Mouse (Mus musculus): ENCODE data around the gene Stard9. TPM values are rescaled to one million over a fixed set of nuclear protein-coding genes. Genes with fewer than 3 reads are reported as not detected.
A peak's percentile ranks its signal among the peaks of the same experiment; 100 is the strongest.

Gene Stard9
- polyA plus RNA-seq, 1 experiment: 11.5 TPM

- peaks cover 11% of the 10 kb centered on the region for H3K4me1 ChIP-seq (ENCODE audit: control insufficient read depth, insufficient read depth, low read length)
- TF ChIP-seq POLR2A (IDR thresholded peaks at IDR 0.05; ENCODE audit: low read depth, low read length): no peak
- no peak for TF ChIP-seq CTCF (IDR thresholded peaks at IDR 0.05; ENCODE audit: borderline replicate concordance, insufficient read depth, low read length)
- peak overlapping the region; percentile 95 for H3K27ac ChIP-seq (ENCODE audit: insufficient read depth, low read length)
- no peak overlapping the region for H3K4me3 ChIP-seq (ENCODE audit: insufficient read depth, low read length)
Measured at GRCm38 (mm10) chr2:120652256-120652924, 23.5 kb downstream of the Stard9 start.

- H3K27ac ChIP-seq (ENCODE audit: insufficient read depth, low read length): peak overlapping the region; percentile 95
- TF ChIP-seq POLR2A (IDR thresholded peaks at IDR 0.05; ENCODE audit: low read depth, low read length) (no peak), CTCF (IDR thresholded peaks at IDR 0.05; ENCODE audit: borderline replicate concordance, insufficient read depth, low read length) (no peak)
Measured at GRCm38 (mm10) chr2:120652925-120653284, 24.0 kb downstream of the Stard9 start.

GRCm38 (mm10) chr2:120654693-120655092 is 25.8 kb downstream of the Stard9 start:
- H3K4me1 ChIP-seq (ENCODE audit: control insufficient read depth, insufficient read depth, low read length): peaks cover 15% of the 10 kb centered on the region
- no peak overlapping the region for H3K27ac ChIP-seq (ENCODE audit: insufficient read depth, low read length)
- TF ChIP-seq POLR2A (IDR thresholded peaks at IDR 0.05; ENCODE audit: low read depth, low read length): no peak
- no peak for TF ChIP-seq CTCF (IDR thresholded peaks at IDR 0.05; ENCODE audit: borderline replicate concordance, insufficient read depth, low read length)
- H3K4me3 ChIP-seq (ENCODE audit: insufficient read depth, low read length): no peak overlapping the region

More at GRCm38 (mm10) chr2:120652925-120653284, 24.0 kb downstream of the Stard9 start:
- Histone ChIP-seq H3K4me3 (ENCODE audit: insufficient read depth, low read length) (no peak overlapping the region), H3K4me1 (ENCODE audit: control insufficient read depth, insufficient read depth, low read length) (peaks cover 11% of the 10 kb centered on the region)

- no peak overlapping the region for H3K4me3 ChIP-seq (ENCODE audit: insufficient read depth, low read length)
- TF ChIP-seq CTCF (IDR thresholded peaks at IDR 0.05; ENCODE audit: borderline replicate concordance, insufficient read depth, low read length) (no peak), POLR2A (IDR thresholded peaks at IDR 0.05; ENCODE audit: low read depth, low read length) (no peak)
- H3K4me1 ChIP-seq (ENCODE audit: control insufficient read depth, insufficient read depth, low read length): peaks cover 15% of the 10 kb centered on the region
- no peak overlapping the region for H3K27ac ChIP-seq (ENCODE audit: insufficient read depth, low read length)
Measured at GRCm38 (mm10) chr2:120655905-120656304, 27.0 kb downstream of the Stard9 start.

- peaks cover 14% of the 10 kb centered on the region for H3K4me1 ChIP-seq (ENCODE audit: control insufficient read depth, insufficient read depth, low read length)
- no peak overlapping the region for H3K4me3 ChIP-seq (ENCODE audit: insufficient read depth, low read length)
- TF ChIP-seq CTCF (IDR thresholded peaks at IDR 0.05; ENCODE audit: borderline replicate concordance, insufficient read depth, low read length): no peak
- no peak overlapping the region for H3K27ac ChIP-seq (ENCODE audit: insufficient read depth, low read length)
Measured at GRCm38 (mm10) chr2:120656711-120657110, 27.8 kb downstream of the Stard9 start.

- Histone ChIP-seq H3K4me1 (ENCODE audit: control insufficient read depth, insufficient read depth, low read length) (peaks cover 6% of the 10 kb centered on the region), H3K27ac (ENCODE audit: insufficient read depth, low read length) (no peak overlapping the region), H3K4me3 (ENCODE audit: insufficient read depth, low read length) (no peak overlapping the region)
- TF ChIP-seq CTCF (IDR thresholded peaks at IDR 0.05; ENCODE audit: borderline replicate concordance, insufficient read depth, low read length): no peak
- no peak for TF ChIP-seq POLR2A (IDR thresholded peaks at IDR 0.05; ENCODE audit: low read depth, low read length)
Measured at GRCm38 (mm10) chr2:120658486-120658885, 29.6 kb downstream of the Stard9 start.

GRCm38 (mm10) chr2:120659318-120659717 is 30.4 kb downstream of the Stard9 start:
- peaks cover 6% of the 10 kb centered on the region for H3K4me1 ChIP-seq (ENCODE audit: control insufficient read depth, insufficient read depth, low read length)
- TF ChIP-seq CTCF (IDR thresholded peaks at IDR 0.05; ENCODE audit: borderline replicate concordance, insufficient read depth, low read length) (no peak), POLR2A (IDR thresholded peaks at IDR 0.05; ENCODE audit: low read depth, low read length) (no peak)
- H3K4me3 ChIP-seq (ENCODE audit: insufficient read depth, low read length): no peak overlapping the region
- no peak overlapping the region for H3K27ac ChIP-seq (ENCODE audit: insufficient read depth, low read length)

GRCm38 (mm10) chr2:120660486-120661078 is 31.7 kb downstream of the Stard9 start:
- Histone ChIP-seq H3K4me1 (ENCODE audit: control insufficient read depth, insufficient read depth, low read length) (peaks cover 6% of the 10 kb centered on the region), H3K4me3 (ENCODE audit: insufficient read depth, low read length) (no peak overlapping the region), H3K27ac (ENCODE audit: insufficient read depth, low read length) (no peak overlapping the region)
- TF ChIP-seq POLR2A (IDR thresholded peaks at IDR 0.05; ENCODE audit: low read depth, low read length): no peak
- no peak for TF ChIP-seq CTCF (IDR thresholded peaks at IDR 0.05; ENCODE audit: borderline replicate concordance, insufficient read depth, low read length)

GRCm38 (mm10) chr2:120662766-120663165 is 33.8 kb downstream of the Stard9 start:
- H3K4me3 ChIP-seq (ENCODE audit: insufficient read depth, low read length): no peak overlapping the region
- TF ChIP-seq POLR2A (IDR thresholded peaks at IDR 0.05; ENCODE audit: low read depth, low read length) (no peak), CTCF (IDR thresholded peaks at IDR 0.05; ENCODE audit: borderline replicate concordance, insufficient read depth, low read length) (no peak)
- no peak overlapping the region for H3K27ac ChIP-seq (ENCODE audit: insufficient read depth, low read length)
- H3K4me1 ChIP-seq (ENCODE audit: control insufficient read depth, insufficient read depth, low read length): peaks cover 6% of the 10 kb centered on the region

GRCm38 (mm10) chr2:120663491-120664154 is 34.7 kb downstream of the Stard9 start:
- Histone ChIP-seq H3K4me1 (ENCODE audit: control insufficient read depth, insufficient read depth, low read length) (peaks cover 2% of the 10 kb centered on the region), H3K4me3 (ENCODE audit: insufficient read depth, low read length) (no peak overlapping the region), H3K27ac (ENCODE audit: insufficient read depth, low read length) (no peak overlapping the region)
- TF ChIP-seq POLR2A (IDR thresholded peaks at IDR 0.05; ENCODE audit: low read depth, low read length) (no peak), CTCF (IDR thresholded peaks at IDR 0.05; ENCODE audit: borderline replicate concordance, insufficient read depth, low read length) (no peak)

All from embryonic fibroblast, embryonic 13.5 days (primary cell).